Mouse (Mus musculus): Measurements from ENCODE around the gene Artn.

- no peak for TF ChIP-seq EP300 (optimal IDR thresholded peaks at IDR 0.05)
- no peak for TF ChIP-seq CTCF (IDR thresholded peaks at IDR 0.05; ENCODE audit: low read depth)
Measured at GRCm38 (mm10) chr4:117975820-117976219, 46.3 kb upstream of the Artn start.
